Comparison of ENCODE assay signal across 13 mouse cellular contexts in the genomic region with DNA sequence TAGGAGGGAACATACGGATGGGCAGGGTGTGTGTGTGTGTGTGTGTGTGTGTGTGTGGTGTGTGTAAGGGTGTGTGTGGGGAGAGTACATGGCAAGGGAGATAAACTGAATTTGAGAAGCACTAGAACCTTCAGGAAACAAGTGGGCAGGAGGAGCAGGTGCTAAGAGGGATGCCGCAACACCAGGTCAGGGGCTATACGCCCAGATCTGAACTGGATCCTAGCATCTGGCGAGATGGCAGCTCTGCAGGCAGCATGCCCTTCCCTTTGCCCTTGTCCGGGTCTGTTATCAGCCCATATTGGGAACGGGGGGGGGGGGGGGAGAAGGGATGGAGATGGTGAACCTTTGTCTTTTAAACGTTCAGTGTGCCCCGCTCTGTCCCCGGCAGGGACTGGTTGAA. TPM values are rescaled to one million over a fixed set of nuclear protein-coding genes. Genes with fewer than 3 reads are reported as not detected.
DNase-seq lines count a peak whose midpoint lies in the region; ATAC-seq and TF ChIP-seq lines count a peak whose summit lies in the region.
"Had no signal": no experiment of that assay in that cellular context is flagged by ENCODE, and none has a peak within 500 bp of the region (broad histone marks: within the 10 kb centered on the region; RNA-seq: fewer than 3 reads in every experiment).

No protein-coding gene starts in this region.

- H3K4me2 ChIP-seq in heart, embryonic 12.5 days: no peak overlapping the region
- peak overlapping the region; percentile 13; the same call in 1 of the 2 replicates for H3K4me2 ChIP-seq in midbrain, embryonic 13.5 days (replicated peaks)

- TF ChIP-seq CTCF in heart, adult 2 months (IDR thresholded peaks at IDR 0.05): no peak

- 61% methylated on average over 9 of the region's 9 CpGs for WGBS in heart, embryonic 12.5 days
- WGBS in heart, adult 2 months: 70% methylated on average over 9 of the region's 9 CpGs
- 59% methylated on average over 9 of the region's 9 CpGs for WGBS in hindbrain, embryonic 10.5 days
- WGBS in midbrain, embryonic 13.5 days: 53% methylated on average over 9 of the region's 9 CpGs

- H3K4me3 ChIP-seq in heart, embryonic 12.5 days: no peak overlapping the region
- no peak overlapping the region for H3K4me3 ChIP-seq in heart, adult 2 months
- peak overlapping the region; percentile 24; the same call in 1 of the 2 replicates for H3K4me3 ChIP-seq in hindbrain, embryonic 10.5 days
- H3K4me3 ChIP-seq in midbrain, embryonic 13.5 days (replicated peaks): no peak overlapping the region

- TF ChIP-seq EP300 in heart, adult 2 months (IDR thresholded peaks at IDR 0.05; ENCODE audit: insufficient read depth, low read depth, low read length): no peak

- no peaks in the 10 kb centered on the region for H3K36me3 ChIP-seq in heart, embryonic 12.5 days
- H3K36me3 ChIP-seq in heart, adult 2 months (ENCODE audit: control insufficient read depth, insufficient read depth, low read length): no peaks in the 10 kb centered on the region
- H3K36me3 ChIP-seq in hindbrain, embryonic 10.5 days: no peaks in the 10 kb centered on the region
- H3K36me3 ChIP-seq in midbrain, embryonic 13.5 days: no peaks in the 10 kb centered on the region

- H3K9me3 ChIP-seq in heart, embryonic 12.5 days (replicated peaks): peaks cover 7% of the 10 kb centered on the region
- peaks cover 9% of the 10 kb centered on the region for H3K9me3 ChIP-seq in hindbrain, embryonic 10.5 days
- H3K9me3 ChIP-seq in midbrain, embryonic 13.5 days: no peaks in the 10 kb centered on the region

- ATAC-seq in heart, embryonic 12.5 days (ENCODE audit: insufficient number of reproducible peaks, low FRiP score): no peak
- no peak for ATAC-seq in midbrain, embryonic 13.5 days

- no peak for TF ChIP-seq POLR2A in heart, adult 2 months (IDR thresholded peaks at IDR 0.05; ENCODE audit: insufficient read depth, low read depth, low read length)

- peaks cover 4% of the 10 kb centered on the region; the same call in 1 of the 2 replicates for H3K79me2 ChIP-seq in heart, adult 2 months (replicated peaks; ENCODE audit: control insufficient read depth, insufficient read depth, low read length)

- intact Hi-C loops in heart, adult 2 months (cut with DNase I): loop anchor here (2.0 to 5.0 kb wide), 2 partner anchors 20 to 37 kb away; a partner anchor contains a TSS

- H3K27ac ChIP-seq in heart, embryonic 12.5 days (ENCODE audit: poor library complexity, severe bottlenecking): no peak overlapping the region
- H3K27ac ChIP-seq in heart, adult 2 months: no peak overlapping the region
- H3K27ac ChIP-seq in hindbrain, embryonic 10.5 days: peak overlapping the region; percentile 79
- peak overlapping the region; percentile 78 for H3K27ac ChIP-seq in midbrain, embryonic 13.5 days

- DNase-seq in heart, adult 2 months: no peak
- peak; percentile 41 for DNase-seq in ZHBTc4 (ENCODE audit: low read depth, low spot score)
- DNase-seq in hindbrain, embryonic 10.5 days (ENCODE audit: low spot score): no peak
- no peak for DNase-seq in kidney, adult 11 months
- no peak for DNase-seq in natural killer cell, adult 2 months (ENCODE audit: low spot score in 2 of 2)
- no peak for DNase-seq in retina, embryonic 14.5 days (ENCODE audit: low spot score)
- DNase-seq: kidney, postnatal 4 days; spleen, adult 18-20 months had no signal

- H3K9ac ChIP-seq in heart, embryonic 12.5 days: 0 out of 2 replicates have a peak overlapping the region, but pooled peaks have one; percentile 0
- no peak overlapping the region for H3K9ac ChIP-seq in heart, adult 2 months (ENCODE audit: low read depth, low read length)
- no peak overlapping the region for H3K9ac ChIP-seq in midbrain, embryonic 13.5 days (replicated peaks)

- no peaks in the 10 kb centered on the region for H3K27me3 ChIP-seq in heart, embryonic 12.5 days (replicated peaks)
- H3K27me3 ChIP-seq in heart, adult 2 months (ENCODE audit: control insufficient read depth, insufficient read depth, low read length): no peaks in the 10 kb centered on the region
- H3K27me3 ChIP-seq in hindbrain, embryonic 10.5 days (ENCODE audit: insufficient read depth, poor library complexity, severe bottlenecking): 0 out of 2 replicates have a peak, but pooled peaks cover 3% of the 10 kb centered on the region
- H3K27me3 ChIP-seq in midbrain, embryonic 13.5 days: no peaks in the 10 kb centered on the region

- peaks cover 38% of the 10 kb centered on the region for H3K4me1 ChIP-seq in heart, embryonic 12.5 days (replicated peaks)
- H3K4me1 ChIP-seq in heart, adult 2 months (ENCODE audit: control insufficient read depth, insufficient read depth, low read length): peaks cover 8% of the 10 kb centered on the region
- peaks cover 60% of the 10 kb centered on the region for H3K4me1 ChIP-seq in hindbrain, embryonic 10.5 days (replicated peaks)
- H3K4me1 ChIP-seq in midbrain, embryonic 13.5 days (replicated peaks): peaks cover 46% of the 10 kb centered on the region

RNA-seq across cellular contexts. Expression of a gene that starts 1.5 kb away (rescaled TPM):
- 27.0 and 29.8 TPM in 2 replicates for polyA plus RNA-seq in heart, embryonic 12.5 days (2016; fragmentation: Nextera tagmentation; extraction: Ambion mirVana)
- 100 to 1,000 TPM; 103 to 105 TPM for total RNA-seq in heart, adult 2 months (2021)
- polyA plus RNA-seq in heart, adult 2 months (2012; rRNA removed): 89.4 and 104 TPM in 2 replicates
- polyA plus RNA-seq in hindbrain, embryonic 10.5 days (2016; fragmentation: Nextera tagmentation; extraction: Ambion mirVana): 12.8 and 22.2 TPM in 2 replicates
- polyA plus RNA-seq in midbrain, embryonic 13.5 days (2015; fragmentation: Nextera tagmentation; extraction: Ambion mirVana): 99.6 and 106 TPM in 2 replicates

RNA-seq across cellular contexts. Expression of a gene that starts 9.7 kb away (rescaled TPM):
- polyA plus RNA-seq in heart, embryonic 12.5 days (2016; fragmentation: Nextera tagmentation; extraction: Ambion mirVana): 45.9 and 48.1 TPM in 2 replicates
- 10 to 100 TPM; 41.6 to 48.1 TPM for total RNA-seq in heart, adult 2 months (2021)
- 54.5 and 65.2 TPM in 2 replicates for polyA plus RNA-seq in heart, adult 2 months (2012; rRNA removed)
- 76.9 and 83.6 TPM in 2 replicates for polyA plus RNA-seq in hindbrain, embryonic 10.5 days (2016; fragmentation: Nextera tagmentation; extraction: Ambion mirVana)
- 83.5 and 90.3 TPM in 2 replicates for polyA plus RNA-seq in midbrain, embryonic 13.5 days (2015; fragmentation: Nextera tagmentation; extraction: Ambion mirVana)

RNA-seq across cellular contexts. Expression of a gene that starts 36.2 kb away (rescaled TPM):
- 6.4 TPM in 2 replicates for polyA plus RNA-seq in heart, embryonic 12.5 days (2016; fragmentation: Nextera tagmentation; extraction: Ambion mirVana)
- total RNA-seq in heart, adult 2 months (2021): 100 to 1,000 TPM in 1 of 2 experiments, 10 to 100 TPM in 1; 35.5 to 111 TPM
- 190 and 208 TPM in 2 replicates for polyA plus RNA-seq in heart, adult 2 months (2012; rRNA removed)
- polyA plus RNA-seq in hindbrain, embryonic 10.5 days (2016; fragmentation: Nextera tagmentation; extraction: Ambion mirVana): 1.2 and 1.5 TPM in 2 replicates
- 1.2 and 1.9 TPM in 2 replicates for polyA plus RNA-seq in midbrain, embryonic 13.5 days (2015; fragmentation: Nextera tagmentation; extraction: Ambion mirVana)

RNA-seq across cellular contexts. Expression of a gene that starts 37.9 kb away (rescaled TPM):
- polyA plus RNA-seq in heart, embryonic 12.5 days (2016; fragmentation: Nextera tagmentation; extraction: Ambion mirVana): not detected in 2 replicates
- not detected for total RNA-seq in heart, adult 2 months (2021)
- polyA plus RNA-seq in heart, adult 2 months (2012; rRNA removed): not detected in 2 replicates
- not detected in 2 replicates for polyA plus RNA-seq in hindbrain, embryonic 10.5 days (2016; fragmentation: Nextera tagmentation; extraction: Ambion mirVana)
- not detected in 2 replicates for polyA plus RNA-seq in midbrain, embryonic 13.5 days (2015; fragmentation: Nextera tagmentation; extraction: Ambion mirVana)
- total RNA-seq: gastrocnemius, adult 8-10 months; left cerebral cortex, postnatal 14 days had no signal
- polyA plus RNA-seq: embryonic facial prominence, embryonic 11.5 days had no signal

RNA-seq across cellular contexts. Expression of a gene that starts 56.4 kb away (rescaled TPM):
- 20.3 and 21.4 TPM in 2 replicates for polyA plus RNA-seq in heart, embryonic 12.5 days (2016; fragmentation: Nextera tagmentation; extraction: Ambion mirVana)
- total RNA-seq in heart, adult 2 months (2021): 10 to 100 TPM; 68.9 to 75.3 TPM
- 21.9 and 44.4 TPM in 2 replicates for polyA plus RNA-seq in heart, adult 2 months (2012; rRNA removed)
- 24.4 and 25.2 TPM in 2 replicates for polyA plus RNA-seq in hindbrain, embryonic 10.5 days (2016; fragmentation: Nextera tagmentation; extraction: Ambion mirVana)
- polyA plus RNA-seq in midbrain, embryonic 13.5 days (2015; fragmentation: Nextera tagmentation; extraction: Ambion mirVana): 34.2 and 34.5 TPM in 2 replicates

Comparison
In these comparisons a context has a peak if more than half of its experiments do, and no peak if none do; other contexts are left out.
1. RNA of a gene that starts 36.2 kb away (polyA plus RNA-seq): 190 to 208 TPM in heart, adult 2 months; 6.4 TPM in heart, embryonic 12.5 days, 1.2 to 1.5 TPM in hindbrain, embryonic 10.5 days and 1.2 to 1.9 TPM in midbrain, embryonic 13.5 days; every median in the first group is over 10 times any median in the second.
2. H3K27ac ChIP-seq: peak in hindbrain, embryonic 10.5 days (single experiment) and midbrain, embryonic 13.5 days (single experiment); none in heart, embryonic 12.5 days (single experiment) and heart, adult 2 months (single experiment).